Mouse (Mus musculus) heart, adult 18-20 months (tissue): Measurements from ENCODE around the gene Pank4. TPM values are rescaled to one million over a fixed set of nuclear protein-coding genes. Genes with fewer than 3 reads are reported as not detected.

Experiments used
- DNase-seq, 2 experiments: peaks; one replicate each; pipeline ENCODE4 v3.0.0; 2021 to 2022; ENCODE audit warnings: mixed read lengths in 1 of 2
- total RNA-seq, 2 experiments: library from RNA; stranded (reverse); gene quantifications; 2 replicates each; pipeline ENCODE4 v1.2.3; 2021

Pank4 gene
- total RNA-seq, 2 experiments from 2014 or later: 38.7 to 41.4 TPM

- DNase-seq: peak; percentile 34 to 60
Measured at GRCm38 (mm10) chr4:154967173-154967572, 3.2 kb downstream of the Pank4 start.

- DNase-seq: no peak
Measured at GRCm38 (mm10) chr4:154972546-154972945, 8.6 kb downstream of the Pank4 start.

GRCm38 (mm10) chr4:154974163-154974611, 10.3 kb downstream of the Pank4 start:
- DNase-seq: peak; percentile 68 to 79

GRCm38 (mm10) chr4:154980110-154980509, 16.2 kb downstream of the Pank4 start:
- DNase-seq: no peak

GRCm38 (mm10) chr4:154981076-154981475, 17.2 kb downstream of the Pank4 start:
- DNase-seq: no peak

GRCm38 (mm10) chr4:154981530-154981929, 17.6 kb downstream of the Pank4 start:
- peak; percentile 28 to 61 for DNase-seq

GRCm38 (mm10) chr4:154982247-154983120, 18.6 kb downstream of the Pank4 start:
- no peak for DNase-seq

GRCm38 (mm10) chr4:154983767-154984166, 19.8 kb downstream of the Pank4 start:
- DNase-seq: no peak

GRCm38 (mm10) chr4:154985151-154985777, 21.3 kb downstream of the Pank4 start:
- no peak for DNase-seq

- peak; percentile 62 to 82 for DNase-seq
Measured at GRCm38 (mm10) chr4:154986096-154986495, 22.2 kb downstream of the Pank4 start.

GRCm38 (mm10) chr4:154986750-154987149, 22.8 kb downstream of the Pank4 start:
- DNase-seq: no peak

- no peak for DNase-seq
Measured at GRCm38 (mm10) chr4:154994876-154995275, 31.0 kb downstream of the Pank4 start.

GRCm38 (mm10) chr4:154996572-154997154, 32.7 kb downstream of the Pank4 start:
- DNase-seq: peak; percentile 17 to 33

- DNase-seq: no peak
Measured at GRCm38 (mm10) chr4:154999379-154999778, 35.5 kb downstream of the Pank4 start.

GRCm38 (mm10) chr4:155005278-155005677, 41.4 kb downstream of the Pank4 start:
- DNase-seq: no peak

- no peak for DNase-seq
Measured at GRCm38 (mm10) chr4:155006296-155006695, 42.4 kb downstream of the Pank4 start.

GRCm38 (mm10) chr4:155007641-155008040, 43.7 kb downstream of the Pank4 start:
- no peak for DNase-seq

GRCm38 (mm10) chr4:155008075-155008474, 44.2 kb downstream of the Pank4 start:
- no peak for DNase-seq

- DNase-seq: no peak
Measured at GRCm38 (mm10) chr4:155009216-155009615, 45.3 kb downstream of the Pank4 start.

GRCm38 (mm10) chr4:155010870-155011269, 46.9 kb downstream of the Pank4 start:
- DNase-seq: peak; percentile 22 to 60

- DNase-seq: no peak
Measured at GRCm38 (mm10) chr4:155011312-155012025, 47.5 kb downstream of the Pank4 start.

GRCm38 (mm10) chr4:155012115-155012514, 48.2 kb downstream of the Pank4 start:
- no peak for DNase-seq
